Mouse (Mus musculus) adrenal gland, adult 10 weeks (tissue): ENCODE data around the gene Zfyve28. TPM values are rescaled to one million over a fixed set of nuclear protein-coding genes. Genes with fewer than 3 reads are reported as not detected.

Experiments used
- polyA plus RNA-seq: library from polyadenylated mRNA; stranded (reverse); fragments of 350-450 nt; fragmentation: Illumina TruSeq; extraction: RNeasy Lipid Tissue Mini Kit (QIAGEN cat#74804); gene quantifications from one replicate; pipeline ENCODE4 v1.2.3, GENCODE M21; 2014; ENCODE audit warnings: low read depth, low replicate concordance

The Zfyve28 gene
- polyA plus RNA-seq = not detected

DNA sequence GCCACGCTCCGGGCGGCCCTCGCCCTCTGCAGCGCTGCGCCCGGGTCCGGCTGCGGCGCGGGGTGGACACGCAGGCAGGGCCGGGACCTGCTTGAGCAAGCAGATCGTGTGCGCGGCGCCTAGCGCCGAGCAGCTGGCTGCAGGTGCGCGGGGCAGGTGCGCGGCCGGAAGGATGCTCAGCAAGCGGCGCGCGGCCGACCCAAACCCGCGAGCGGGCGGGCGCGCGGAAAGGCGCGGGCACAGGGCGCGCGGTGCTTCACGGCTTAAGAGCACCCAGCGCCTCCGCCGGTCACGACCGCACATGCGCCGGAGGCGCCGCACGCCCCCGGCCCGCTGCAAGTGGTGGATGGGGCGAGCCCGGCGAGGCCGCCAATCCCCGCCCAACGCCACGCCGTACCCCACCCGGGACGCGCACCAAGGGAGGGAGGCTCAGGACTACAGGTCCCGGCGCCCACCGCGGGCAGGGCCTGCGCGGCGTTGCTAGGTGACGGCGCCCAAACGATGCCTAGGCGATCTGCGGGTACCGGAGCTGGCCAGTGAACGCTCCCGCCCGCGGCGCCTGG lies at the start of gene Zfyve28, which contains the start of gene Cfap99:
Gene Zfyve28, minus strand, starts transcription at position 296 of the 563 bp plus-strand sequence.
Gene Cfap99, plus strand, starts transcription at position 447 of the 563 bp plus-strand sequence.

DNA sequence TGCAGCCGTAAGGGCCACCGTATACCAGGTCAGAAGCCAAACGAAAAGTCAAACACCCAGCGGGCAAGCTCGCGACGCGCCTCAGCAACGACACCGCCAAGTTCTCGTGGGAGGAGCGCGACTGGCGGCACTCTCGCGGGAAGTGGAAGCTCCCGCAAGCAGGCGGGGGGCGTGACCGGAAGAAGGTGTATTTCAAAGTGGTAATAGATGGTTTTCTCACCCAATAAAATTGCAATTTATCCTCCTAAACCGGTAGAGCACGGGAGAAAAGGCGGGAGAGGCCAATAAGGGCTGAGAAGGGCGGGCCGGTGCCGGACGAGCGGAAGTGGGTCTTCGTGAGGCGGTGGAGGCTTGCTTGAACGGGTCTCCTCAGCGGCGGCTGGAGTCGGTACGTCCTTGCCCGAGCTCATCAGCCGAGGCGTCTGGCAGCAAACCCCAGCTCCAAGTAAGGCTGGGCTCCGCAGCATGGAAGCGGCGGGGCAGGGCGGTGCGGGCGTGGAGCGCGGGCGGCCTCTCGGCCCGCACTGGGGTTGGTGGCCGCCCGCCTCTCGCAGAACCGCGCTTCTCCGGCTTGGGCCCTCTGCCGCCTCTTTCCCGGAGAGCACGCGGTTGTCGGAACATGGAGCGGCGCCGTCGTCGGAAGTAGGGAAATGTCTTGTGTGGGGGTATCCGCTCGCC lies 48.0 kb upstream of the Zfyve28 start, which contains the start of gene Rnf4:
Gene Rnf4, plus strand, starts transcription at position 193 of the 678 bp plus-strand sequence.

DNA sequence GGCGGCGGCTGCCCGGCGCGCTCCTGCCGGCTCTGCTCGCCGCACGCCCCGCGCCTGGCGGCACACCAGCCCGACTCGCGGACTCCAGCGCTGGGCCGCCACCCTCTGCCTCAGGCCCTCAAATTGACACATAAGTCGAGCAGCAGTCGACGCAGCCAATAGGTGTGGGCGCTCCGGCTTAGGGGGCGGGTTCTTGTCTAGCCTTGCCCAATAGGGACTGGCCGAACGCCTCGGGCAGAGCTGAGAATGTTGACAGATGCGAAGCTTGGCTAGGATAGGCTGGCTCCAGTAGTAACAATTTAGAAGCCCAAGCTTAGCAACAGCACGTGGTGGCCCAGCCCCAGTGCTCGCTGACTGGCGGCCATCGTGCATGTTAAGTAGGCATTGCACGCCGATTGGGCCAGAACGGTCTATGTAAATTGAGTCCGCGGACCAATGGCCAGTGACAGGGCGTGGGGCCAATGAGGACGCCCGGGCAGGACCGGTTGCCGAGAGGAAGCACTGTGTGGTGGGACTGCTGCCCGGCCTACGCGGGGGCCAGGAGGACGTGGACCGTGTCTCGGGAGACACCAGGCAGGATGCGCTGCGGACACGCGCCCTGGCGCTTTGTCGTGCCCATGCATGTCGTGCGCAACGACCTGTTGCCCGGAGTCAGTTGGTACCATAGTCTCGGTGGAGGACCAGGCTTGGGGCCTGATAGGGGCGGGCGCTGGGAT lies 100.5 kb downstream of the Zfyve28 start, which contains the start of gene Mxd4:
Gene Mxd4, minus strand, starts transcription at position 120 of the 716 bp plus-strand sequence.

DNA sequence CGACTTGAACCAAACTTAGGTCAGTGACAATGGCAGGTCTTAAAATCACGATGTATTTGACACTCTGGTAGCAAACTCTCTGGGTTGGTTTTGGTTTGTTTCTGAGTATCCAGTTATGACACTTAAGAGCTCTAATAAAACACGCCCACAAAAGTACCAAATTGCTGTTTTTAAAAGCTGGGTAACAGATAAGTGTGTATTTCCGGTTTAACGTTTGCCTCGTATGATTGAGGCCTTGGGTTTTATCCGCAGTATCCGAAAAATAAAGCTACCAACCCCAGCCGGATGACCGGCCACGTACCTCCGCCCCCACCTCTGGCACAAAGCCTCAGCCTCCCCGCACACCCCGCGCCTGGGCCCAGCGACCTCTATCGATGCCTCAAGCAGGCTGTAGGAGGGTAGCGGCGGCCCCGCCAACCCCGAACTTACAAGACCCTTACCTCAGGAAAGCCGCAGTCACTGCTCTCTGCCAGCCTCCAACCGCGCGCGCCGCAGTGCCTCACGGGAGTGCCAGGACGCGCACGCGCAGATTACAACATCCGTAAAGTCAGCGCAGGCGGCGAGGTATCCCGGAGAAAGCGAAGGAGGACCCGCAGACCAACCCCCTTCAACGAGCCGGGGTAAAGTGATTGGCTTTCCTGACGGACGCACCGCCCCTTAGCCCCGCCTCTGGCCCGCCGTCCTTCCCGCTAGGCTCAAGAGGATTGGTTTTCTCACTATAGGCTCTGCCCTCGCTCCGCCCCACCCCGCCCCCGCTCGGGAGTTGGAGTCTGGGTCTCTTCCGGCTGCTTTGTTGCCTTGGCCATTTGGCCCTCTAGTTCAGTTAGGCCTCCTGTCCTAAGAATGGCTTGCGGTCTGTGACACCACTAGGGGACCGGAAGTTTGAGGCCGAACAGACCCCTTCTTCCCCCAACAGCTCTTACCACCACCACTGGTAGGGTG lies 119.0 kb downstream of the Zfyve28 start, which contains the start of the genes Poln and Haus3:
Gene Poln, minus strand, starts transcription at position 499 of the 942 bp plus-strand sequence.
Gene Haus3, minus strand, starts transcription at position 578 of the 942 bp plus-strand sequence.

Other genes with a start within 250 kb of the Zfyve28 start
- gene Poln, start 119.0 kb downstream of the Zfyve28 start, polyA plus RNA-seq = 8.6 TPM
- 53.0 TPM for gene Haus3, start 118.9 kb downstream of the Zfyve28 start, polyA plus RNA-seq
- 16.4 TPM for gene Mxd4, start 100.7 kb downstream of the Zfyve28 start, polyA plus RNA-seq
- gene Cfap99, start 151 bp upstream of the Zfyve28 start, polyA plus RNA-seq = not detected
- 101 TPM for gene Rnf4, start 47.8 kb upstream of the Zfyve28 start, polyA plus RNA-seq
- gene Fam193a, start 81.5 kb upstream of the Zfyve28 start, polyA plus RNA-seq = 19.2 TPM
- gene Tnip2, start 225.5 kb upstream of the Zfyve28 start, polyA plus RNA-seq = 6.9 TPM
- gene Sh3bp2, start 237.4 kb upstream of the Zfyve28 start, polyA plus RNA-seq = 1.5 TPM